Mouse (Mus musculus) CH12.LX (cell line): ENCODE data around the gene Gm49321.

Experiments used
- EP300 ChIP-seq: IDR thresholded peaks from 2 replicates; pipeline ENCODE4 v1.6.1; 2011; ENCODE audit warnings: low read length, improper control_type of control experiment
- MXI1 ChIP-seq: IDR thresholded peaks from 2 replicates; pipeline ENCODE4 v1.6.1; 2011; ENCODE audit warnings: mild to moderate bottlenecking, low read depth, low read length, improper control_type of control experiment
- RCOR1 ChIP-seq: conservative IDR thresholded peaks from 2 replicates; pipeline ENCODE4 v1.6.1; 2012; ENCODE audit warnings: low read depth, mild to moderate bottlenecking, inconsistent platforms, low read length, improper control_type of control experiment
- TCF12 ChIP-seq: IDR thresholded peaks from 2 replicates; pipeline ENCODE4 v1.6.1; 2014; ENCODE audit warnings: low read depth, mild to moderate bottlenecking, inconsistent platforms, low read length, improper control_type of control experiment
- USF1 ChIP-seq: IDR thresholded peaks from 2 replicates; pipeline ENCODE4 v1.6.1; 2014; ENCODE audit warnings: low read depth, mild to moderate bottlenecking, inconsistent platforms, low read length, improper control_type of control experiment

GRCm38 (mm10) chr12:73909013-73909575 lies 28.4 kb upstream of the Gm49321 start:
- no peak for TF ChIP-seq USF1
- TF ChIP-seq EP300, result no peak
- no peak for TF ChIP-seq TCF12
- no peak for TF ChIP-seq RCOR1
- TF ChIP-seq MXI1, result no peak
